15 mouse cellular contexts compared by ENCODE assay signal in the genomic region with DNA sequence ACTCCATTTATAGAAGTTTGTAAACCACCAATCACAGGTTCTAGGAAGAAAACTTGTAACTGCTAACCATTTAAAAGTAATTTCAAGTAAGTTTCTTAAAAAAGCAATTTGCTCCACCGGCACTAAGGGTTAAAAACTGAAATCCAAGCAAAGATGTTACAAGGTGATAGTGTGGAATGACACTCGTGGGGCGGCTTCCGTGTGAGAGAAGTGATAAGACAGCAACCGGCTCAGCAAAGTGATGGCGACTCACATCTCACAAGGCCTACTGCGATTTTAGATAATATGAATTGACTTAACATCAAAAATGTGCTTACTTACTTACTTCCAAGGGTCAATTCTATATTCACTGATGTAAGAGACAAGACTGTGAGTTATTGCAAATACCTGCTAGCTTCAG.
"Had no signal": no experiment of that assay in that cellular context is flagged by ENCODE, and none has a peak within 500 bp of the region (broad histone marks: within the 10 kb centered on the region; RNA-seq: fewer than 3 reads in every experiment).

No protein-coding gene starts in this region.

- DNase-seq: gastrocnemius, postnatal 14 days; gastrocnemius, postnatal 36 days; heart, adult 18-20 months; heart, postnatal 10 days; heart, postnatal 36 days; kidney, adult 11 months; kidney, adult 2 months; kidney, adult 9 months; kidney, postnatal 14 days; layer of hippocampus, adult 9-11 months; layer of hippocampus, postnatal 36 days; left cerebral cortex, postnatal 4 days had no signal

- ATAC-seq: hindbrain, postnatal 0 days; intestine, embryonic 16.5 days; liver, embryonic 12.5 days had no signal
